Mouse (Mus musculus): ENCODE data around the gene Tmem63a.

DNA sequence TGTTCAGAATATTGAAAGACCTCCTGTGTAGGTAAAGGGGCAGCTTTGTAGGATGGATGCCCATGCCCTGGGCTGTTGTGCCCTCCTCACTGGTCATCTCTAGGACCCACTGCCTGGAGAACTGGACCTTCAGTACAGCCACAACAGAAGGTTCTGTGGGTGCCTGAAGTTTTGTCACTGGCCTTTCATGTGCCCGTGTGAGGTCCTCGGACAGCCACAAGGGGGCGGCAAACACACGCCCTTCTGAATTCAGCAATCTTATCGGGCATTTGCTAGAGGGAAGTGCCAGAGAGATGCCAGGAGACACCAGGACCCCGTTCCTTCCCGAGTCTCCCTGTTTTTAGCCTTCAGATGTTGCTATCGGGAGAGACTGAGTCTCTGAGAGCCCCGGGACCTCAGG, 45.6 kb downstream of the Tmem63a start:
- TF ChIP-seq GATA1 (IDR thresholded peaks at IDR 0.05; ENCODE audit: borderline replicate concordance, low read length) (no peak), FLI1 (IDR thresholded peaks at IDR 0.05; ENCODE audit: low read length) (no peak)

All from megakaryocyte, embryonic 14.5 days (primary cell).